Mouse (Mus musculus): ENCODE data around the gene Bpifa5. TPM values are rescaled to one million over a fixed set of nuclear protein-coding genes. Genes with fewer than 3 reads are reported as not detected.
A peak's percentile ranks its signal among the peaks of the same experiment; 100 is the strongest.
"Not testable (repeated sequence)": the region's sequence is repeated elsewhere in the genome, so short reads cannot be mapped to it uniquely, and the experiment has no call there.

The Bpifa5 gene
- total RNA-seq (2021): not detected
- long read RNA-seq, experiment 1: 0 reads
- long read RNA-seq, experiment 2: 0 reads

- DNase-seq (ENCODE audit: low spot score in 2 of 2): no peak
Measured at GRCm38 (mm10) chr2:154162307-154162706, at the start of gene Bpifa5. Gene Bpifa5 (plus strand): TSS chr2:154162607.

DNA sequence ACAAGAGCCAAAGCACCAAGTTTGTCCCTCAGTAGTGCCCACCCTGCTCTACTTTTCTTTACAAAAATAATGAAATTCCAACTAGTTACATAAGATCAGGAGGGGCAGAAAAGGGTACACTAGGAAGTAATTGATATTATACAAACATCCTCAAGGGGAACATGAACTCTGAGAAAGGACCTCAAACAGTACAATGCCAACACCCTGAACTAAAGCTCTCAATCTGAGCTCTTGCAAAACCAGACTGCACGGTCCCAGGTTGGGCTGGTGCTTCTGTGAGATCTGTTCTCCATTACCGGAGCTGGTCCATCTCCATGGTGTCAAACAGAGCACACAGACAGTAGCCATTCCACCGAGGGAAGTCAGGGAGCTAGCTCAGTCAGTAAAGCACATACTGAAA is 45.0 kb upstream of the Bpifa5 start:
- DNase-seq (ENCODE audit: low spot score in 2 of 2): no peak

GRCm38 (mm10) chr2:154130120-154130519 is 32.3 kb upstream of the Bpifa5 start, which contains the start of gene Bpifa3:
Gene Bpifa3 (plus strand): TSS chr2:154130336.
- no peak for DNase-seq (ENCODE audit: low spot score in 2 of 2)

- no peak for DNase-seq (ENCODE audit: low spot score in 2 of 2)
Measured at GRCm38 (mm10) chr2:154142580-154142979, 19.8 kb upstream of the Bpifa5 start, which contains the start of gene Bpifa1. Gene Bpifa1 (plus strand): TSS chr2:154142880.

- DNase-seq (ENCODE audit: low spot score in 2 of 2): peak; percentile 4 to 33
Measured at GRCm38 (mm10) chr2:154143735-154144134, 18.7 kb upstream of the Bpifa5 start.

DNA sequence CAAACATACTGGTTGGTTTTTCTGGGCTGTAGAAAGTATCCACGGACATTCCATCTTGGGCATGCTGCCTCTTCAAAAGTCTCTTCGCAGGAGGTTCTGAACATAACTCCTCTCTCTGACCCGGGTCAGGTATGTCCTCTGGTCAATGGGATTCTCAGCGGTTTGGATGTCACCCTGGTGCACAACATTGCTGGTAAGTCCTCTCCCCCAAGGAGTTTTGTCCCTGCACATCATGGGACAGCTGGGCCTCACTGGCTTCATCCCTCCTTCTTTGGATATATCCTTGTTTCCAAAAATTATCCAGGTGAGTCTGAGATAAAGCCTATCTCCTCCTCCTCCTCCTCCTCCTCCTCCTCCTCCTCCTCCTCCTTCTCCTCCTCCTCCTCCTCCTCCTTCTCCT is 14.9 kb upstream of the Bpifa5 start:
- no peak for DNase-seq (ENCODE audit: low spot score in 2 of 2)

DNA sequence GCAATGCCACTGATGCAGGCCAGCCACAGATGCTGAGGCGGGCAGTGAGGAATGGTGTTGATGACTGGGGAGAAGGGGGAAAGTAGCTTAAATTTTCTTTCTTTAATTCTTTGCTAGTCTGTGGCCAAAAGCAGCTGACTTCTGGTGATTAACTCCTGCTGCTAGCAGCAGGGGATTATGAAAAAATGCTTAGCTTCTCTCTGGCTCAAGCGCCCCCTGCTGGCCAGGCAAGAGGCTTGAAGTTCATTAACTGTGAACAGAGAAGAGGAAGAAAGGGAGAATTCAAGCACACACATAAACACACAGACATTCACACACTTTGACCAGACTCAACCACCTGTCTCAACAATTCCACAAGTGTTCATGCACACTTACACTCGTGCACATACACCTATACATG is 4.0 kb upstream of the Bpifa5 start:
- DNase-seq (ENCODE audit: low spot score in 2 of 2): peak in 1 of 2 experiments; percentile 36

DNA sequence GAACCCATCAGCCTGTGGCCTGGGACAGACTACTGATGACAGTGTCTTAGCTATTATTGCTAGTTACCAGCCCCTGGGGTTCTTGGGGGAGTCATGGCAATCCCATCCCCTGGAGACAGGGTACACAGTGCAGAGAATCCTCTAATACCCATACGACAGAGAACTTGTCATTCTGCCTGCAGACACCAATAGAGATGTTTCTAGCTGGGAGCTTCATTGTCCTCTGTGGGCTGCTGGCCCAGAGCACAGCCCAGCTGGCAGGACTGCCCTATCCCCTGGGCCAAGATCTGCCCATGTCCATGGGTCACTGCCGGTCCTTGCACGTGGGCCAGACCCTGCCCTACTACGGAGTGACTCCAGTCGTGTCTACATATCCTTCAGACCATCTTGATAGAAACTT is 899 bp downstream of the Bpifa5 start:
- DNase-seq (ENCODE audit: low spot score in 2 of 2): no peak

- DNase-seq (ENCODE audit: low spot score in 2 of 2): no peak
Measured at GRCm38 (mm10) chr2:154169172-154169571, 6.8 kb downstream of the Bpifa5 start.

DNA sequence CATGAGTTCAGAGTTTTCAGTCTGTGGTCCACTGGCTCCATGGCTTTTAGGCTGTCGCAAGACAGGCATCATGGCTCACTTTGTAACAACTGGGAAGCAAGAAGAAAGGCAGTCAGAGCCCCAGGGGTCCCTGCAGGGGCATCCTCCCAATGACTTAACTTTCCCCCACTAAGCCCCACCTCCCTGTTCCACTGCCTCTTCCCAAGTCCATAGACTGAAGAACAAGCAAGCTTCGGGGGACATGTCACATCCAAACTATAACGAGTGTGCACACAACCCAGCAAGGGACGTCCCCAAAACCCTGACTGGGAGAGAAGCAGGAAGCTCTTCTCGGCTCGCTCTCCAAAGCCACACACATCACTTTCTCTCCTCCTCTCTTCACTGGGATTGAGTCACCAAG is 9.2 kb downstream of the Bpifa5 start:
- no peak for DNase-seq (ENCODE audit: low spot score in 2 of 2)

GRCm38 (mm10) chr2:154173313-154173712 is 10.9 kb downstream of the Bpifa5 start:
- DNase-seq (ENCODE audit: low spot score in 2 of 2): peak in 1 of 2 experiments; percentile 37

DNA sequence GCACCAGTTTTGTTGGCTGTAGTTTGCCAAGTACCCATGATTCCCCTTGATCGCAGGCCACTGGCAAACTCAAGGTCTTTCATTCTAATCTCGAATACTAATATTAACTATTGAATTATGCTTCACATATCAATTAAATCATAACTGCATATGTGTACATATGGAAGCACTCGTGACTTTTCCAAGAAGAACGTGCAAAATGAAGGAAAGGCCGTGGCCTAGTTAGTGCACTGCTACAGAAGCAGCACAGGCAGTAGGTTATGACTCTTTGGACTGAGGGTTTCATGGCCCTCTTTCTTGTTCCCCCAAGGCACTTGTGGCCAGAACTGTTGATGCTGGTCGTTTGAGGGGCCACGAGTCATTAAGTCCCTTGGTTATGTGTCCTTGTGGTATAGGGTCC is 19.5 kb downstream of the Bpifa5 start:
- not testable (repeated sequence) for DNase-seq (ENCODE audit: low spot score in 2 of 2)

DNA sequence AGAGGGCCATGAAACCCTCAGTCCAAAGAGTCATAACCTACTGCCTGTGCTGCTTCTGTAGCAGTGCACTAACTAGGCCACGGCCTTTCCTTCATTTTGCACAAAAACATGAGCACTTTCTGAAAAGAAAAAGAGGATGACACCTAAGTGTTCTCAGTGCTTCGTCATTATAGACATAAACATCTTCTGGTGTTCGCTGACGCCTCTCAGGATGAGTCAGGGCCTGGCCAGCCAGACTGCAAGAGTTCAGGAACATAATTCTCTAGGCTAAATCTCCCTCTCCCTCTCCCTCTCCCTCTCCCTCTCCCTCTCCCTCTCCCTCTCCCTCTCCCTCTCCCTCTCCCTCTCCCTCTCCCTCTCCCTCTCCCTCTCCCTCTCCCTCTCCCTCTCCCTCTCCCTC is 20.7 kb downstream of the Bpifa5 start:
- DNase-seq (ENCODE audit: low spot score in 2 of 2): not testable (repeated sequence)

DNA sequence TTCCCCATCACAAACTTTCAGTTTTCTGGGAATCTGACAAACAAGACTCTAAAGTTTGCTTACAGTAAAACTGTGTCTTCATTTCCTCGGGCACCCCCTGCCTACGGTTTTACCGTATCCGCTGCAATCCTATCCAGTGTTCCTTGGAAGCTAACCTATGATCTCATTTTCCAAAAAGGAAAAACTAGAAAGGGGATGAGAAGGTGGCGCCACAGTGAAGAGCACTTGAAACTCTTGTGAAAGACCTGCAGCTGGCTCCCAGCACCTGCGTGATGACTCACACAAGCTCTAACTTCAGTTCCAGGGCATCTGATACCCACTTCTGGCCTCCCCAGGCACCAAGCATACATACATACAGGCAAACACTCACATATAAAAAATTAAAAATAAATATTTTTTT is 22.9 kb downstream of the Bpifa5 start:
- no peak for DNase-seq (ENCODE audit: low spot score in 2 of 2)

- DNase-seq (ENCODE audit: low spot score in 2 of 2): no peak
Measured at GRCm38 (mm10) chr2:154185748-154186147, 23.3 kb downstream of the Bpifa5 start.

- no peak for DNase-seq (ENCODE audit: low spot score in 2 of 2)
Measured at GRCm38 (mm10) chr2:154187468-154187867, 25.1 kb downstream of the Bpifa5 start.

DNA sequence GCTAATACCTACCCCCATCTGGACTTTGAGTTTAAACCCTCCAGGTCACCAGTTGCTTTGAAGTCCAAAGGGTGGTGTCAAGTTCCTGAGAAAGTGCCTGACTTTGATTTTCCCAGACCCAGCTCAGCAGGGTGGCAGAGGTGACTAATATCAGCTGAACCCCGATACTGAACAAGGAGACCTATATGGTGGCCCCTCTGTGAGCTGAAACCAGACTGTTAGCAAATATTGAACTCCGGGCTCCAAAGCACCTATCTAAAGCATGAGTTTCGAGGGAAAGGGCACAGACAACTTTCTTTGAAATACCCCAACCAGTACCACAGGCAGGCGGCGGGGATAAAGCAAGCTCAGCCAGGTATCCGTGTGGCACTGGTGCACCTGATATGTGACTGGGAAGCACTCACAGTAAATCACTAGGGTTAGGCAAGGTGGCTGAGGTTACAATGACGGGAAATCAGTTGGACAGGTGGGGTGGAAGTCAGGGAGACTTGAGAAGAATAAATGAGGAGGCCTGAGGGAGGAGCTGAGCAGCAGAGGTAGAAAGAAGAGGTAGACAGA is 27.5 kb downstream of the Bpifa5 start:
- no peak for DNase-seq (ENCODE audit: low spot score in 2 of 2)

DNA sequence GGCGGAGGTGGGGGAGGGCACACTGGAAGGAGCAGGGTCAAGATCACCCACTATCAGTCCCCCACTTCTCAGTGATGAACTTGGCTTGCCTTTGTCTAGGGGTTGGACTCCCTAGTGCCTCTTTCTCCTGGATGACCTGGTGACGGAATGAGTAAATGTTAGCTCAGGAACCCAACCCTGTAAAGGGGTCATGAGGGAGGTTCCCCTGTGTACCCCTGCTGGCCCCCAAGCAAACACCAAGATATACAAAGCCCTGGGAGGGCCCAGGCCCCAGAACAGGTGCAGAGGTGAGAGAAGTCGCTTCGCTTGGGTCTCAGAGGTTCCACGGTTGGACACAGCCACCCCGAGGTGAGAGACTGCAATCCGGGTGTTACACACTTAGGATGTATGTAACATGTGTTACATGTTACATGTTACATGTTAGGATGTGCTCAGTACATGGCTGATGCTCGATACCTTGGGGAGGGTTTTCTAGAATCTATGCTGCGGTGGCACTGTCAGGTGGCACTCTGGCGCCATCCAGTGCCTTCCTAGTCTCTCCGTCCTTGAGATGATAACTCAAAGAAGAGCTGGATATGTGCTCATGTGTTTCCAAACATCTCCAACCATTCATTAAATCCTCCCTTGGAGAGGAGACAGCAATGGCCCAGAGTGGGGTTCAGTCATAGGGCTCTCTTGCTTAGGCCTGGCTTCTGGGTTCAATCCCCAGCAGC is 28.3 kb downstream of the Bpifa5 start, which contains the start of gene Bpifb1:
TSS of gene Bpifb1 (plus strand) at position 273 of the 713 bp plus-strand sequence.
- DNase-seq (ENCODE audit: low spot score in 2 of 2): no peak

GRCm38 (mm10) chr2:154192141-154192540 is 29.7 kb downstream of the Bpifa5 start:
- DNase-seq (ENCODE audit: low spot score in 2 of 2): no peak

DNA sequence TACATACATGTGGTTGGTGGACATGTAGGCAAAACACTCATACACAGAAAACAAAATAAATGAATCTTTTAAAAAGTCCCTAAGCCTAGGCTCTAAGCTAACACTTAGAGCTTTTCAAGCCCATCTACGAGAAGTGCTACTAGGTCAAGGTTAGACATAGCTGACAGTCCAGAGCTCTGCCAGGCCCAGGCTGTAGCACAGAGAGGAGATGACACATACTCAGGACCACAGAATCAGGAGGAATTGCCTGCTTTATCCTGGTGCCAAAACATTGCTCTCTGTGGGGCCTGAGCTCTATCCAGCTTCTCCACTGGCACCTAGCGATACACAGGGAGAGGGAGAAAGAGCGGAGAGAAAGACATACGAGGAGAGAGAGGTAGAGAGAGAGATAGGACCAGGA is 30.7 kb downstream of the Bpifa5 start:
- no peak for DNase-seq (ENCODE audit: low spot score in 2 of 2)

DNA sequence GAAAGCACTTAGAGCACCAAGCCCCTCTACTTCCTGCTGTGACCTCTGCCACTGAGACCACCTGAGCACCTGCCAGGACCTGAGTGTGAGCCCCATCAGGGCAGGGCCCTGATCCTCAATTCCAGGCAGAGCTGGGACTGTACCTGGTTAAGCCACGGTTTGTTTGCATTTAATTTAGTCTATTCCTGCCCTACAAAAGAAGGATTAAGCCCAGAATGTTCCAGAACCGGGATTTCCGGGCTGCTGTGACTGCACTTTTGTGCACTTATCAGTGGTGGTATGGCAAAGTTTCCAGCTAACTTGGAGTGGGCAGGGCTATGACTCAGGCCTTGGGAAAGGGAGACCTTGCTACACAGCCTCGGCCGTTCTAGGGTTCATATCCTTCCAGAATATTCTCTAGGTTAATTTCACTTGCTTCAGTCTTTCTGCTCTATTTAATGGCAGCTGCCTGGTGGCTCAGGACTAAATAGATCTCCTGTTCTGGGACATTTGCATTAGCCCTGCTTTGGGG is 31.6 kb downstream of the Bpifa5 start:
- DNase-seq (ENCODE audit: low spot score in 2 of 2): no peak

GRCm38 (mm10) chr2:154197036-154197435 is 34.6 kb downstream of the Bpifa5 start:
- DNase-seq (ENCODE audit: low spot score in 2 of 2): no peak
